Mouse (Mus musculus) testis, adult 2 months (tissue): ENCODE data around the gene Trmt1l.

ENCODE experiments used
- CTCF ChIP-seq: fragments of 200-500 bp; IDR thresholded peaks from 2 replicates; pipeline ENCODE4 v1.5.1; 2012; ENCODE audit warnings: low read depth, mild to moderate bottlenecking, inconsistent platforms, low read length, moderate library complexity; ENCODE audit not compliant: control insufficient read depth, insufficient read depth, insufficient replicate concordance
- POLR2A ChIP-seq: fragments of 200-500 bp; IDR thresholded peaks from 2 replicates; pipeline ENCODE4 v1.6.1; 2012; ENCODE audit warnings: low read depth, mild to moderate bottlenecking, inconsistent platforms, low read length, moderate library complexity; ENCODE audit not compliant: control insufficient read depth

- TF ChIP-seq CTCF (no peak), POLR2A (no peak)
These were observed 21.5 kb downstream of the Trmt1l start for GRCm38 (mm10) chr1:151449866-151450265.
